Mouse (Mus musculus) hindbrain, embryonic 16.5 days (tissue): ENCODE measurements around the gene Bard1. TPM values are rescaled to one million over a fixed set of nuclear protein-coding genes. Genes with fewer than 3 reads are reported as not detected.

Source experiments
- ATAC-seq: fragments of 200-750 bp; cut with Nextera tagmentation; 2 replicates; pipeline ENCODE4 v1.8.0; 2017; ENCODE audit warnings: moderate TSS enrichment, moderate library complexity
- H3K27ac ChIP-seq: fragments of 300-500 bp; sonication (generic); 2 replicates; pipeline ENCODE4 v1.5.1; 2014; ENCODE audit warnings: low read depth, mild to moderate bottlenecking, control low read depth, low read length, moderate library complexity
- H3K27me3 ChIP-seq: fragments of 300-500 bp; sonication (generic); replicated peaks from 2 replicates; pipeline ENCODE4 v1.6.1; 2014; ENCODE audit warnings: low read length; ENCODE audit not compliant: control insufficient read depth, insufficient read depth
- H3K36me3 ChIP-seq: fragments of 300-500 bp; sonication (generic); 2 replicates; pipeline ENCODE4 v1.6.1; 2014; ENCODE audit warnings: mild to moderate bottlenecking, low read length, moderate library complexity, mixed read lengths; ENCODE audit not compliant: control insufficient read depth, insufficient read depth
- H3K4me1 ChIP-seq: fragments of 300-500 bp; sonication (generic); 2 replicates; pipeline ENCODE4 v1.6.1; 2014; ENCODE audit warnings: low read depth, low read length; ENCODE audit not compliant: control insufficient read depth, insufficient read depth
- H3K4me2 ChIP-seq: fragments of 300-500 bp; sonication (generic); 2 replicates; pipeline ENCODE4 v1.6.1; 2014; ENCODE audit warnings: mild to moderate bottlenecking, low read length, control low read depth, moderate library complexity
- H3K4me3 ChIP-seq: fragments of 300-500 bp; sonication (generic); 2 replicates; pipeline ENCODE4 v1.5.1; 2014; ENCODE audit warnings: mild to moderate bottlenecking, low read length, control low read depth, moderate library complexity
- H3K9ac ChIP-seq: fragments of 300-500 bp; sonication (generic); 2 replicates; pipeline ENCODE4 v1.6.1; 2014; ENCODE audit warnings: low read depth, mild to moderate bottlenecking, control low read depth, low read length, moderate library complexity
- H3K9me3 ChIP-seq: fragments of 300-500 bp; sonication (generic); 2 replicates; pipeline ENCODE4 v1.6.1; 2014; ENCODE audit warnings: mild to moderate bottlenecking, low read length, moderate library complexity; ENCODE audit not compliant: control insufficient read depth
- WGBS: fragments of 180-500 bp; shearing (Covaris S2); extraction: QIAGEN DNeasy Blood & Tissue Kit; methylation state at CpG from one replicate; pipeline ENCODE4 v1.1.7; 2014; 5-methylcytosine and 5-hydroxymethylcytosine counted together
- polyA plus RNA-seq: library from polyadenylated mRNA; unstranded; fragments of >200 nt; fragmentation: Nextera tagmentation; extraction: Ambion mirVana; gene quantifications from 2 replicates; pipeline ENCODE4 v1.2.1, GENCODE M21; 2015

Bard1 gene
- polyA plus RNA-seq, 1 experiment from 2014 or later, result 0.61 TPM

DNA sequence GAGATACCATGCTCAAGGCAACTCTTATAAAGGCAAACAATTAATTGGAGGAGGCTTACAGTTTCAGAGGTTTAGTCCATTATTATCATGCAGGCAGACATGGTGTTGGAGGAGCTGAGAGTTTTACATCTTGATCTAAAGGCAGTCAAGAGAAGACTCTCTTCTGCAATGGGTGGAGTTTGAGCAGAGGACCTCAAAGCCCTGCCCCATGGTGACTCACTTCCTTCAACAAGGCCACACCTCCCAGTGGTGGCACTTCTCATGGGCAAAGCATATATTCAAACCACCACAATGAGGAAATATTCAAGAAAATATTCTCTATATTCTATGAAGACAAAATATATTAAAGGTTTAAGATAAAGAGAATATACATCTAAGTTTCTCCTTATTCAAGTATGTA, 88.6 kb downstream of the Bard1 start:
- no peak for ATAC-seq
- H3K4me1 ChIP-seq, result no peaks in the 10 kb centered on the region
- no peak overlapping the region for H3K4me3 ChIP-seq
- no peak overlapping the region for H3K27ac ChIP-seq
- no peak overlapping the region for H3K9ac ChIP-seq
- H3K9me3 ChIP-seq, result peaks cover 2% of the 10 kb centered on the region; the same call in 1 of the 2 replicates
- no peak overlapping the region for H3K4me2 ChIP-seq
- no peaks in the 10 kb centered on the region for H3K27me3 ChIP-seq
- H3K36me3 ChIP-seq, result no peaks in the 10 kb centered on the region

DNA sequence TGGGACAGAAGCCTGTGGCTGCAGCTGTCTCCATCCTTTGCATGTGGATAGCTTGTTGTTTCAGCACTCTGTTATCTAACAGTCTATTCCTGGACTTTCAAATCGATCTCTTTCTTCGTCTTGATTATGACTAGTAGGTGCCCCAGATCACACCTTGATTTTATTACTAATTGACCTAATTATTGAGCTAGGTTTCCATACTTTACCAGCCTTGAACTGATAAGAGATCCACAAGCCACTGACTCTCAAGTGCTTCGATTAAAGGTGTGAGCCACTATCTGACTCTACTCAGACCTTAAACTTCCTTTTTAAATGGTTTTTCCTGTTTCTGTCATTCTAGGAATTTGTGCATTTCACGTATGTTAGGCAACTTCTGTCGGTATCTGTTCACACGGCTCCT, 96.9 kb downstream of the Bard1 start:
- no peak overlapping the region for H3K27ac ChIP-seq
- no peaks in the 10 kb centered on the region for H3K4me1 ChIP-seq
- H3K9me3 ChIP-seq, result peaks cover 2% of the 10 kb centered on the region; the same call in 1 of the 2 replicates
- H3K36me3 ChIP-seq, result no peaks in the 10 kb centered on the region
- H3K4me2 ChIP-seq, result no peak overlapping the region
- ATAC-seq, result no peak
- H3K4me3 ChIP-seq, result no peak overlapping the region
- 91% methylated on average over 6 of the region's 6 CpGs for WGBS
- no peaks in the 10 kb centered on the region for H3K27me3 ChIP-seq
- H3K9ac ChIP-seq, result no peak overlapping the region

DNA sequence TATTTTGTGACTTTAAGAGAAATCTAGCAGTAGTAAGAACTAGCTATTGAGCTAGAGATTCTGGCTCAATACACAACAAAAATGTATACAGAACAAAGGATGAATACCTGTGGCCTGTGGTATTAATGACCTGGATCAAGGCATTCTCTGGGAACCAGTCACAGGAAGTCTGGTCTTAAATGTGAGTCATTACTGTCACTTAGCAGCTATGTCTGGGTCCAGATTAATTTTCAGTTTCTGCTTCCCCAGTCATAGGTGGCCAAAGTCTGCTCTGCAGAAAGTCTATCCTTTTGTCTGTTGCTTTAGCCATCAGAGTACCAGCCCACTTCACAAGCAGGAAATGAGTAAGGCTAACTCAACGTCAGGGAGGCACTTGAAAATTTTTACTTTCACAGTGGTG, 98.8 kb downstream of the Bard1 start:
- H3K4me1 ChIP-seq, result no peaks in the 10 kb centered on the region
- no peak overlapping the region for H3K27ac ChIP-seq
- no peaks in the 10 kb centered on the region for H3K36me3 ChIP-seq
- H3K4me2 ChIP-seq, result no peak overlapping the region
- no peak overlapping the region for H3K9ac ChIP-seq
- no peak overlapping the region for H3K4me3 ChIP-seq
- ATAC-seq, result no peak
- H3K27me3 ChIP-seq, result no peaks in the 10 kb centered on the region
- no peaks in the 10 kb centered on the region for H3K9me3 ChIP-seq
- WGBS, result 56% methylated on average over 1 of the region's 1 CpGs

DNA sequence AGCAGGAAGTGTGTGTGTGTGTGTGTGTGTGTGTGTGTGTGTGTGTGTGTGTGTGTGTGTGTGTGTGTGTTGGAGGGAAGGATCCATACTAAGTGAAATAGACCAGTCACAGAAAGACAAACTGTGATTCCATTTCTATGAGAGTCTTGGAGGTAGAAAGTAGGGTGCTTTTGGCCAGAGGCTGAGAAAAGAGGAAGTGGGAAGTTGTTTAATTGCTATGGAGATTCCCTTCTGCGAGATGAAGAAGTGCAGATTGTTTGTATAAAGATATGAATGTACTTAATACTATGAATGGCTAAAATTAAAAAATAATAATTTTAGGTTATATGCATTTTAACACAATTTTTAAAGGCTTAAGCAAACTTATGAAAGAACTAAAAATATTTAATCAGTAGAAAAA, 99.2 kb downstream of the Bard1 start:
- Histone ChIP-seq H3K4me1 (no peaks in the 10 kb centered on the region), H3K27me3 (no peaks in the 10 kb centered on the region), H3K4me2 (no peak overlapping the region), H3K36me3 (no peaks in the 10 kb centered on the region), H3K4me3 (no peak overlapping the region), H3K9ac (no peak overlapping the region), H3K27ac (no peak overlapping the region), H3K9me3 (no peaks in the 10 kb centered on the region)
- WGBS, result 83% methylated on average over 1 of the region's 1 CpGs
- ATAC-seq, result no peak

DNA sequence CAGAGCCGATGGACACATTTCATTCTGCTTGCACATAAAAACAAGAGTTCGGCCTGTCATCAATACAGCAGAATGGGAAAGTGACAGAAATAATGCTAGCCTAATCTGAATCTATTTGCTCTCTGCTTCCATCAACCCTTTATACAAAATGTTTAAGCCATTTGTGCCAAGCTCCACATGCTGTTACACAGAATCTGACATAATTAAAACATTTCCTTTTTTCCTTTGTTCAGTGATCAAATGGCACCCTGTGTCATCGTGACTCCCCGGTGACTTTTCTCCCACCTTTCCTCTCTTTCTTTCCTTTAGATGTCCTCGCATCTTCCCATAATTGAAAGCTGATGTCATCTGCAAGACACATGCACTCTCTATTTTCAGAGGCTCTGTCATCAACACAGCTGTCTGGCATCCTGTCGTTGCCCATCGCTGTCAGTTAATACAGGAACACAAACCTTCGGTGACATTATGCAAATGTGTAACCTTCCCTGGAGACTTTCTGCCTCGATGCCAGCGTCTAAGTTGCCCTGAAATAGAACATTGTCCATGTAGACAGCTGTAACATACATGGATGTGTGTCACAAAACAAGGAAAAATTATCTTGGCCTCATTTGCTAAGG, 105.5 kb downstream of the Bard1 start:
- ATAC-seq, result no peak
- Histone ChIP-seq H3K4me2 (no peak overlapping the region), H3K27ac (no peak overlapping the region), H3K27me3 (no peaks in the 10 kb centered on the region), H3K4me3 (no peak overlapping the region), H3K36me3 (no peaks in the 10 kb centered on the region), H3K4me1 (no peaks in the 10 kb centered on the region), H3K9me3 (no peaks in the 10 kb centered on the region), H3K9ac (no peak overlapping the region)
- WGBS, result 42% methylated on average over 10 of the region's 10 CpGs

DNA sequence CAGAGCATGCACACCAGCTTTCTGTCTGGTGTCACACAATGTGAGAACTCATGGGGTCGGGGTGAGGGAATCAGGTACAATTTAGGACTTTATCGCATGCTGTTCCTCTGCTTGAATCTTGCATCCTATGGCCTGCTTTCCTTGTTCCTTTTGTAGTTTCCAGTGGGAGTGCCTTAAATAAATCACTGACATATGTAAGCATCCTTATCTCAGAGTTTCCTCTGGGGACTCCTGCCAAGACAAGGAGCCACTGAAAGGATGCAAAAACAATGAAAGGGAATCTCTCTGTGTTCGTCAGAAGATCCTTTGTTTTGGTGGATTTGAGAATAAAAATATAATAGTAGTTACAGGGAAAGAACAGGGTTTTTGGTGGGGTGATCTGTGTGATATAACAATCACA, 106.2 kb downstream of the Bard1 start:
- whole genome bisulfite sequencing, result 66% methylated on average over 3 of the region's 3 CpGs
- Histone ChIP-seq H3K4me3 (no peak overlapping the region), H3K4me2 (no peak overlapping the region), H3K27ac (no peak overlapping the region), H3K9ac (no peak overlapping the region), H3K36me3 (no peaks in the 10 kb centered on the region), H3K27me3 (no peaks in the 10 kb centered on the region), H3K4me1 (no peaks in the 10 kb centered on the region), H3K9me3 (no peaks in the 10 kb centered on the region)
- no peak for ATAC-seq
